In genomic region chr3:50233144-50233543, GRCm38 (mm10) we compare ENCODE assay signal across 21 mouse cellular contexts.
"Had no signal": no experiment of that assay in that cellular context is flagged by ENCODE, and none has a peak within 500 bp of the region (broad histone marks: within the 10 kb centered on the region; RNA-seq: fewer than 3 reads in every experiment).

No protein-coding gene starts in this region.

- H3K9ac ChIP-seq: limb, embryonic 12.5 days; limb, embryonic 15.5 days; liver, embryonic 14.5 days; liver, postnatal 0 days; lung, embryonic 14.5 days had no signal

- ATAC-seq: intestine, embryonic 16.5 days; liver, postnatal 0 days; lung, postnatal 0 days had no signal

- H3K4me3 ChIP-seq: limb, embryonic 12.5 days; limb, embryonic 15.5 days; midbrain, embryonic 10.5 days had no signal

- H3K27ac ChIP-seq: limb, embryonic 12.5 days; limb, embryonic 15.5 days; liver, embryonic 14.5 days; macrophage; midbrain, embryonic 10.5 days; stomach, postnatal 0 days had no signal

- H3K9me3 ChIP-seq: limb, embryonic 12.5 days; limb, embryonic 15.5 days; midbrain, embryonic 10.5 days had no signal

- H3K4me2 ChIP-seq: limb, embryonic 12.5 days; limb, embryonic 15.5 days; liver, embryonic 11.5 days; lung, embryonic 14.5 days had no signal

- H3K27me3 ChIP-seq: limb, embryonic 12.5 days; limb, embryonic 15.5 days had no signal

- DNase-seq: kidney, adult 8-10 months; kidney, postnatal 14 days; kidney, postnatal 4 days; left cerebral cortex, postnatal 4 days; liver, postnatal 0 days; lung, embryonic 14.5 days; midbrain, embryonic 14.5 days; right cerebral cortex, adult 18-20 months; right cerebral cortex, postnatal 14 days; right cerebral cortex, postnatal 4 days; thymus, adult 2 months; thymus, postnatal 25 days had no signal

- H3K4me1 ChIP-seq: limb, embryonic 12.5 days; limb, embryonic 15.5 days had no signal

- H3K36me3 ChIP-seq: limb, embryonic 12.5 days; limb, embryonic 15.5 days; midbrain, embryonic 10.5 days had no signal
